Mouse (Mus musculus) liver (tissue): ENCODE results near the gene Cep83.
"Not testable (repeated sequence)": the region's sequence is repeated elsewhere in the genome, so short reads cannot be mapped to it uniquely, and the experiment has no call there.

Experiments used
- DNase-seq: peaks from one replicate; pipeline ENCODE4 v3.0.0-alpha.2; 2020; ENCODE audit warnings: mixed read lengths

Cep83 gene

DNA sequence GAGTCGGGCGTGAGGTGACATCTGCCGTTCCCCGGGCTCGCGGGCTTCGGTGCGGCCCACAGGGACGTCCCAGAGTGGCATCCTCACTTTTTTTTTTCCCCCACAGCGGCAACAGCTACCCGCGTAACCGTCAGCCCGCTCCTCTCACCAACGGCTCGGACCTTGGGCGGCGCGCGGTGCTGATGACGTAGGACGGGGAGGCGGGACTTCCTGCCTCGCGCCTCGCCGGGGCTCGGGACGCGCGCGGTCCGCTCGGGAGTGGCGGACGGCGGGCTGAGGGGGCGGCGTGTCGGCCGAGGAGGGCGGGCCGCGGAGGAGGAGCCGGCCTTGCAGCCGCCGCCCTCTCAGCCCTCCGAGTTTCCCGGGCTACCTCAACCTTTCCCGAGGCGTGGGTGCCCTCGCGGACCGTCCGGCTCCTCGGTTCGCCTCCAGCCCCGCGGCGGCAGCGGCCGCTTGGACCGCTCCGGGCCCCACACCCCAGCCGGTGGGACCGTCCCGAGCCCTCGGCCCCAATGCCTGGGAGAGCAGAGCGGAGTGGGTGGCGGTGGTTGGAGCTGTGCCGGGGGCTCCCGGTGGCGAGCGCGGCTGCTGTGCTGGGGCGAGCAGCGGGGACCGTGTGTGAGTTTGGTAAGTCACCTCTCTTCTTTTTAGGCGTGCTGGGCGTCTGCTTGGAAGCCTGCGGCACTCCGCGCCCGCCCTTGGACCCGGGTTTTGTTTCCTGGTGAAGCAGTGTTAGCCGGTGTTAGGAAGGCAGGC lies at the start of gene Cep83:
Gene Cep83, plus strand, starts transcription at position 235 of the 756 bp plus-strand sequence.
- DNase-seq, result peak; percentile 96

DNA sequence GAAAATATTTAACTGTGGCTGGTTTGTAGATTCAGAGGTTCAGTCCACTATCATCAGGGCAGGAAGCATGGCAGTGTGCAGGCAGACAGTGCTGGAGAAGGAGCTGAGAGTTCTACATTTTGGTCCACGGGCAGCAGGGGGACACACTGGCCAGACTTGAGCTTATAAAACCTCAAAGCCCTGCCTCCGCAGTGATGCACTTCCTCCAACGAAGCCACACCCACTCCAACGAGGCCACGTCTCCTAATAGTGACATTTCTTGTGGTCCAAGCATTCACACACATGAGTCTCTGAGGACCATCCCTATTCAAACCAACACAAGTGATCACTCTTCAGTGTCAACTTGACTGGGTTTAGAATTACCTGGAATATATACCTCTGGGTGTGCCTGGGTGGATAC lies 49.2 kb upstream of the Cep83 start:
- no peak for DNase-seq

DNA sequence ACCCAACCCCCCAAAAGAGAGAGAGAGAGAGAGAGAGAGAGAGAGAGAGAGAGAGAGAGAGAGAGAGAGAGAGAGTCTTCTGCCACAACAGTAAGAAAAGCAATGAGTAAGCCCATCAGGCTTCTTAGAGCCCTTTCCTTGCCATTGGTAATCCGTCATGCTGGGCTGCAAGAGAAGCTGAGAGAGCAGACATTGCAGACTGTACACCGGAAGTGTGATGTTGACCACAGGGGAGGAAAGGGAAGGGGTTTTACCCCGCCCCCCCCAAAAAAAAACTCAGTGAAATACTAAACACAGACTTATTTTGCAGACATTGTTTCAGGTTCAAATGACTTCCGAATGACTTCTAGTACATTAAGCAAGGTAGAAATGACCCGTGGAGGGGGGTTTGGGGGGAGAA lies 48.4 kb upstream of the Cep83 start:
- no peak for DNase-seq

DNA sequence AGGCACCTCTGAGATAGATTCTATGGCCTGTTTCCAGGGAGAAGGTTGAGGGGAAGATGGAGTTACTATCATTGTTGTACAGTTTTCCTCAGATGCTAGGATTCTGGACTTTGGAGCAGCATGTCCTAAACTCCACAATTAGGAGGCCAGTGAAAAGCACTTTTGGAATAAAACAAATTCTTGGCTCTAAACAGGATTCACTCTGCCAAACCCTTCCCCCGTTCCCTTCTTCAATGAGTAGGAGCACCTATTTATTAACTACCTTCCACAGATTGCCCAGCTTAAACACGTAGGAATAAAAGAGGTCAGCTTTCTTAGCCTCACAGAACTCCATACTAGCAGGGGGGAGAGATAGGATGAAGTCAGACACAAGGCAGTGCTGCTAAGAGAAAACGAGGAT lies 24.4 kb upstream of the Cep83 start:
- no peak for DNase-seq

DNA sequence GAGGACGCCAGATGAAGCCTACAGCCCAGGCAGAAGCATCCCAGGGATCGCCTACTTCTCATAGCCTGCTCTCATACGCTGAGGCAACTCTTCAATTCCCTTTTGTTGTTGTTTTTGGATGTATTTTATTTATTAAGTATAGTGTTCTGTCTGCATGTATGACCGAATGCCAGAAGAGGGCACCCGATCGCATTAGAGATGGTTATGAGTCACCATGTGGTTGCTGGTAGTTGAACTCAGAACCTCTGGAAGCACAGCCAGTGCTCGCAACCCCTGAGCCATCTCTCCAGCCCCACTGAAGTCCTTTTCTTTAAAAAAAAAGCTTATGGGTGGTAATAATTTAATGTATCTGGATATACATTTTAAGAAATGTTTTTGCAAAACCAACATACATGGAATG lies 24.0 kb upstream of the Cep83 start:
- no peak for DNase-seq

DNA sequence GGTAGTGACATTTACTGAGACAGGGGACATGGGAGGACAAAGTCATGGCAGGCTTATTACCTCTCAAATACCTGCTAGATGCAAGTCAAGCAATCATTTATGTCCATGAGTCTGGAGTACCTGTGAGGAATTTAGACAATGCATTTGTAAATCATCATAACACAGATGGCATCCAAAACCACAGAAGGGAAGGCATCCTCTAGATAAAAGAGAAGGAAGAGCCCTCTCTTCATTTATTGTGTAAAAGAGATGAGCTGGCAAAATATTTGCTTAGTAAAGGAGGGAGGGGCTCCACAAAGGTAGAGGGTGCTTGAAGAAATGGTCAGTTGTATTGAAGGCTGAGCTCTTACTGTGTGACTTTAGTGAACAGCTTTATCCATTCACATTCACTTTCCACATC lies 20.3 kb upstream of the Cep83 start:
- DNase-seq, result no peak

DNA sequence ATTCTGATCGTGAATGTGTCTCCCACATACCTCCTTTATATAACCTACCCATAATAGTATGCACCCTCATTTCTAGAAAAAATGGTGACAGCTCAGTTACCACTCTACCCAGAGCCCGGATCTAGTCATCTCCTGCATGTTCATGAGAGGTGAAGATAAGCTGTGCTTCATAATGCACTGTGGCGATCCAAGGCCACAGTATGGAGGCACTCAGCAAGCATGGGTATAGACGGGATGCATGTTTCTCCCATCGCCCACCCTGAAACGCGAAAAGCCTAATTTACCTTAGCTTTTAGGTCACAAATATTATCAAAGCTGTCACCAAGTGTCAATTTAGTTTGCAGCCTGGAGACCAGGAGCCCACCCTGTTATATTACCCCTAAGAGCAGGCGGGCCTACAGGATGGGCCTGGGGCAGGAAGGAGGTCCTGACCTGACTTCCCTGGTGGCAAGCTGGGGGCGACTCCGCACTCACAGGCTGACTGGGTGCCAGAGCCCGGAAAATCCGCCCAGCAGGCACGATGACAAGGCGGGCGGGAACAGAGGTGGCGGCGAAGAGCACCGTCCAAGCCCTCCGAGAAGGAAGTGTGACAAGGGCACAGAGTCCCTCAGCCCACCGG lies 544 bp upstream of the Cep83 start:
- DNase-seq, result peak; percentile 78

DNA sequence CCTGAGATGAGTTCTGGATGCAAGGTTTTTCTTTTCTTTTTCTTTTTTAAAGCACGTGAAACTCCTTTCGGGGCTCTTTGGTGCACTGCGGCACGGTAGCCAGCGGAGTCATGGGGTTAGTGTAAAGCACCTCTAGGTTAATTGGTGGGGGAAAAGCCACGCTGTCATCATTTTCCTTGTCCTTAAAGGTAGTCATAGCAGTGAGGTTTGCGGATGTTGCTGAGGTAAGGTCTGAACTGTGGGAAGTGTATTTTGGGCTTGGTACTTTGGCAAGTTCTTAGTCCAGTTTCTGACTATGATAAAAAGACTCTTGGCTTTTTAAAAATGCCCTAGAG lies 689 bp downstream of the Cep83 start:
- DNase-seq, result no peak

DNA sequence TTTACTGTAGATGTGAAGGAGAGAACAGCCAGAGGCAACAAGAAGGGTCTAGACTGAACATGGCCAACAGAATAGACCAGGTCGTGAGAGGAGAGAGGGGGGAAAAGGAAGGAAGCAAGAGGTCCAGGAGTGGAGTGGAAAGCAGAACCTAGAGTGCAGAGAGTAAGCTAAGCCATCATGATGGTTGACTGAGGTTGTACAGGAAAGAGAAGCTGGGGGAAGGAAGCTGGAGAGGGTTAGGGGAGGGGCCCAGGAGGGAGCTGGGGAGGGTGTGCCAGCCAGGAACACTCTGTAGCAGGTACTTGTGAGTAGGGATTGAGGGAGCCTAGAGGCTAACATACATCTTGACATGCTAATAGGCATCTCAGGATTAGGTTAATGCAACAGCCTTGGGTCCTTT lies 1.9 kb downstream of the Cep83 start:
- no peak for DNase-seq

DNA sequence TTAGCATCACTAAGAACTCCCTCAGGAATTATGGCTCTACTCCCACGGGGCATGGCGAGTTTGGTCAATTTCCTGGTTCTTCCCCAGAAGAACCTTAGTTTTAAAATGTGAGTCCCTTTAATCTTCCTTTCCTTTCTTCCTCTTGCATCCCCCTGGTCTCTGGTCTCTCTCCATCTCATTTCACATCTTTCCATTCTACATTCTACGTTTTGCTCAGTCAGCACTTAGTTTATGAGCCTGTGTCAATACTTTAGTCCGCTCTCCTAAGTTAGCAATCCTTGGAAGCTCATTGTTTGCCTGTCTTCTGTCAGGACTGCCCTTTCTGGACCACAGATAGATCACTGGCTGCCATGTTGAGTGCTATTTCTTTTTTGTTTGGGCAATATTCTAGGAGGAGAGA lies 3.7 kb downstream of the Cep83 start:
- DNase-seq, result no peak

DNA sequence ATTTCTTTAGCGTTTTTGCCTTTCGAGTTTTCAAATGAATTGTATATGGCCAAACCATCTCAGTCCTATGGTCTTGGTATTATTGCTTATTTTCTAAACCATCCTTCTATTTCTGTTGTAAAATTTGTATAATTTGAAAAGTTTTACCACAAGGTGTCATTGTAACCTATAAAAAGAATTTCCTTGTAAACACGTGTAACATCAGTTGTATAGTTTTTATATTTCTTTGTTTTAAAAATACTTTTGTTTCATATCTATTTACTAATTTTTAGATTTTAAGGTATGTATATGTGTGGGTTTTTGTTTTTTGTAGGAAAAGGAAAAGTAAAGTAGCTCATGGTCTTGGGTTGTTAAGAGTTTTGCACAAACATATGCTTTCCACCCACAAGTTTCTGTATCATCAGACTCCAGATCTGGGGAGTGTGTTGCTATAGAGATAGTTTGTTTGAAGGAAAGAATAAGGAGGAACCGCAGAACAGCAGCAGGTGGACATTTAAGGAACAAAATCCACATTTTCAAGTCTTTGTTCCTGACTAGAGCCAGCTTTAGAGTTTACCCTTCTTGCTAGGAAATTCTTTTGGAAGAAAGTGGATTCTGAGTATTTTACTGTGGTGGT lies 17.3 kb downstream of the Cep83 start:
- no peak for DNase-seq

DNA sequence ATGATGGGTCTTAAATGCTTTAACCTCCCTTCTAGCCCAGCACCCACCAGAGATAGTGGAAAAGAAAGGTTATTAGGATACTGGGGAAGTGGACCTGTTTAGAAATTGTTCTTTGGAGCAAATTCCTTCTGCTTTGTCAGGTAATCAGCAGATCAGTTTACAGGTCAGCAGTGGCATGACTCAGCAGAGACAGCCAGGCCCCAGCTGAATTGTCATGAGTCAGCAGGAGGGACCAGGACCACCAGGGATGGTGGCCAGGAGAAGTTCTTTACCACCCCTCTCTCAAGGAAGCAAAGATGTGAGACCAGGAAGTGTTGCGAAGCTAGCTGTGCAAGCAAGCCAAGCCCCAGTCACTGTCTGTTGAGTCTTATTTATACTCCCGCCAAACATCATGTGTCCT lies 18.2 kb downstream of the Cep83 start:
- DNase-seq, result peak; percentile 54

DNA sequence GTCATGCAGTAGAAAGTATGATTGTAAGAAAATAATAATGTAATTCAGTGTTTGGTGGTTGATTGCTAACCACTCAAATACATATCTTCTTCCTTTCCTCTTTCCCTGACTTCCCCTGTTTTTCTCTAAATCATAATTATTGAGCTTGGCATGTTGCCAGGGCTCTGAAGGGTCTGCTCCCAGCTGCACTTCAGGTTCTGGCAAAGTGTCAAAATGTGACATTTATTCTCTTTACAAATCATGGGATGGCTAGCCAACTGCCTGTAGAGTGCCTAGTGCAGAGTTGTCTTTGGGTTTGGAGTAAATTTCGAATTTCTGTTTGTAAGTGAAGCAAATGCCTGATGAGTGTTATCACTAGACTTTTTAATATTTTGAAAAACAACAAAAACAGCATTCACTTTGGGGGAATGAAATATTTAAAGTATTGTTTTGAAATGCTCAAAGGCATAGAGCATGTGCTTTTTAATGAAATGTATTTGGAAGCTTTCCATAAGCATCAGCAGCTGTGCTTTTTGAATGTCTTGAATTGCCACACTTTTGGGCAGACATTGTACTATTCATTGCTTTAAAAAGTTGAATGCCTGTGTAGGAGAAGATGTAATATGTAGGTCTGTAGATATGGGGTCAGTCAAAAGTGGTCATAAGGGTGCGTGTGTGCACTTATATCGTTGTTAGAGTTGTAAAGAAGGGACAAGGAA lies 21.3 kb downstream of the Cep83 start:
- no peak for DNase-seq

DNA sequence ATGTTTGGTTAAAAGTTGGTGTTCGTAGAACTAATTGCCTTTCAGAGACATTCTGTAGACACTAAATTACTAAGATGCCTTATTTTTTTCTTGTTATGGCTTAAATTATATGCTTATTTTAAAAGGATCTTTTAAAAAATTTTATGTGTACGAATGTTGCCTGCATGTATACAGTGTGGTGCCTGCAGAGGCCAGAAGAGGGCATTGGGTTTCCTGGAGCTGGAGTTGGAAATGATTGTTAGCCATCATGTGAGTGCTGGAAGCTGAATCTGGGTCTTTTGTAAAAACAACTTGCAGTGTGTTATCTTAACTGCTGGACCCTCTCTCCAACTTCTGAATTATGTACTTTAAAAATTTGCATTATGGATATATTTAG lies 21.9 kb downstream of the Cep83 start:
- no peak for DNase-seq

DNA sequence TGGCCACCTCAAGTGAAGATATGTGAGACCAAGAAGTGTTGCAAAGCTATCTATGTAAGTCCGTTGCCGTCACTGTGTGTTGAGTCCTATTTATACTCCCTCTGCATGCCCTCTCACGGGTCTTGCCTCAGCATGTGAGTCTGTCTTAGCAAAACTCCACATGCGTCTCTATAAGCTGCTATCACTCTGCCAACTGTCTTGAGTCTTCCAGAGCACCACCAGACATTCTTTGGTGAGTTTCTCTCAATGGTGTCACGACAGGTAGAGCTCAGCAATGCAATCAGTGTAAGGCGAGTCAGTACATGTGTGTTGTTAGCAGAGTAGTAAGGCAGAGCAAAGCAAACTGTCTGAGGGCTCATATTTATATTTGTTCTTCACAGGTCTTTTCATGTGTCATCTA lies 31.8 kb downstream of the Cep83 start:
- DNase-seq, result no peak

DNA sequence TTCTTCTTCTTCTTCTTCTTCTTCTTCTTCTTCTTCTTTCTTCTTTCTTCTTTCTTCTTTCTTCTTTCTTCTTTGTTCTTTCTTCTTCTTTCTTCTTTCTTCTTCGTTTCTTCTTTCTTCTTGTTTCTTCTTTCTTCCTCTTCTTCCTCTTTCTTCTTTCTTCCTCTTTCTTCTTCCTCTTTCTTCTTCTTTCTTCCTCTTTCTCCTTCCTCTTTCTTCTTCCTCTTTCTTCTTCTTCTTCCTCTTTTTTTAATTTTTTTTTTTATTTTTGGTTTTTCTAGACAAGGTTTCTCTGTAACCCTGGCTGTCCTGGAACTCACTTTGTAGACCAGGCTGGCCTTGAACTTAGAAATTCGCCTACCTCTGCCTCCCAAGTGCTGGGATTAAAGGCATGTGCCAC lies 39.6 kb downstream of the Cep83 start:
- DNase-seq, result not testable (repeated sequence)

DNA sequence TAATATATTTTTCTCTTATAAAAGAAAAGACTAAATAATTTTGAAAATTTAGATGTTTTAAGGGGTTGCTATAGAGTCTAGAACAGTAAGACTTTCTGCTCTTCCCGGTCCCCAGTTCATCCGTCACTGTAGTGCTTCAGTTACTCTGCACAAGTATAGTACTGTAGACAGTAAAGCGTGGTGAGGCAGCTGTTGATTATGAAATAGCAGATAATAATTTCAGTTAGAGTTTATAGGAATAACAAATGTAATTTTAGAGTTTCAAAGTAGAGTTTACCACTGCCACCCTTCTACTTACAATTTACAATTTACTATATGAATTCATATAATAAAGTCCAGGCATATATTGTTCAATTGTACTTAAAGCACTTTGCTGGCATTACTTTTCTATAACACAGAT lies 42.0 kb downstream of the Cep83 start:
- DNase-seq, result no peak

DNA sequence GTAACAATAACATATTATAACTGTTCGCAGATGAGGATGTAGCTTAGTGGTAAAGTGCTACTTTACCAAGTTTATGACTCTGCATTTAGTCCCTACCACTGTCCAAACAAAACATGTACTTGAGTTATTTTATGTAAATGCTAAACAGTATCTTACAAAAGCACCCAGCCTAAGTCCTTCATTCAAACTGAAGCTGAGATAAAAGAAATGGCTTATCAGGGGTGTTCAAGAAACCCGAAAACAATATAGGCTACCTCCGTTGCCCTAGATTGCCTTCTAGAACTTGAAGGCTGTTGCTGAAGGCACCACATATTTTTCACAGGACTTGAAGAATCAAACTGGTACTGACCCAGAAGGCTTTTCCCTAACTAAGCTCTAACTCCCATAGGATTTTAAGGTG lies 46.4 kb downstream of the Cep83 start:
- no peak for DNase-seq

DNA sequence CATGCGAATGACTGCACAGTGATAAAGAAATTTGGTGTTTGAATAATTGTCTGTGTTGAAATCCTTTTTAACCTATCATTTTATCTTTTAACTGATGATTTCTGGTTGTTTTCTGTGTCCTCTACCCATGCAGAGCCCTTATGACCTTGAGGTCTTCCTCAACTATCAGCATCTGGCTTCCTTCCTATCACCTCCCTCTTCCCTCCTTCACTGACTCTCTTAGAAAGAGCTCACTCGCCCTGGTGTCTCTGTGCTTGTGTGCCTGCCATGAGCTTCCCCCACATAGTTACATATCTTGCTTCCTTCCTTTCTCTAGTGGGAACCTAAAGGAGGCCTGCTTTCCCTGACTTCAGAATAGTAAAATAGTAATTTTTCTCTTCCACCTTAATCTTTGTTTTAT lies 51.8 kb downstream of the Cep83 start:
- DNase-seq, result no peak

DNA sequence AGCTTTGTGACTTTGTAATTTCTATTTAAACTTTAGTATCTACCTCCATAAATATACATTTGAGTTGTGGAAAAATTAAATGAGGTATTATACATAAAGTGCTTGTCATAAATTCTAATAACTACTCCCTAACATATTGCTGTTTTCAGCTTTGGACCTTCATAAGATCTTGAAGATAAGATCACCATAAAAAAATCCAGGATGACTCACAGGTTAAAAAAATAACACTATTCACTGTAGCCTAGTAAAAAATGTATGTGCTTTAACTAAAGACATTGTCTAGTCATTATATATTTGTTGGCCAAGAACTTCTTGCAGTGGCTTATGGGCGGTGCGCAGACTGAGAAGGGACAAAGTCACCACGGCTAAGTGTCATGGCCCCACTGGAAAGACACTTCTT lies 53.0 kb downstream of the Cep83 start:
- no peak for DNase-seq

DNA sequence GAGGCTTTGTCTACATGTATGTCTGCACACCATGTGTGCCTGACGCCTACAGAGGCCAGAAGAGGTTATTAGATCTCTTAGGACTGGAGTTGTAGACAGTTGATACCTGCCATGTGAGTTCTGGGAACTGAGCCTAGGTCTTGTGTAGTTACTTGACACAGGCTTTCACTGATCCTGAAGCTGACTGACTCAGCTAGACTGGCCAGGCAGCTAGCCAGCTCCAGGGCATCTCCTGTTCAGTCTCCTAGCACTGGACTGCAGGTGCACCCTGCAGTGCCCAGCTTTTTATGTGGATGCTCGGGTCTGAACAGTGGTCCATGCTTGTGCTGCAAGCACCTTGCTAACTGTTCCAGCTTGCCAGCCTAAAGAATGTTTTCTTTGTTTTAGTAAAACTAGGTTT lies 58.6 kb downstream of the Cep83 start:
- no peak for DNase-seq

DNA sequence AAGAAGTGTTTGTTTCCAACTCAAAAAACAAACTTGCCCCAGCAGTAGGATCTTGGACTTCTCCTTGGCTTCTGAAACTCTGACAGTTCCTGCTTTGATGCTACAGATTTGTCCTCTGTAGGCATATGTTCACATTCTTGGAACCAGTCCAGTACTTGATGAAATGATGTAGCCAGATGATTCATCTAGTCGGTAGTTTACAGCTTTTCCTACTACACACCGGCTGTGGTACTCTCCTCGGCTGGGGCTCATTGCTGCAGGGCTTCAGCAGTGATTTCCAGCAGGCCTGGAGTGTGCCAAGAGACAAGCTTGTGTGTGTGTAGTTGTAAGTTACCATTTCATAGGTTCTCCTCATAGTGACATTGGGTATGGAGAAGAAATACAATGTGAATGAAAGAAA lies 83.0 kb downstream of the Cep83 start:
- DNase-seq, result no peak

DNA sequence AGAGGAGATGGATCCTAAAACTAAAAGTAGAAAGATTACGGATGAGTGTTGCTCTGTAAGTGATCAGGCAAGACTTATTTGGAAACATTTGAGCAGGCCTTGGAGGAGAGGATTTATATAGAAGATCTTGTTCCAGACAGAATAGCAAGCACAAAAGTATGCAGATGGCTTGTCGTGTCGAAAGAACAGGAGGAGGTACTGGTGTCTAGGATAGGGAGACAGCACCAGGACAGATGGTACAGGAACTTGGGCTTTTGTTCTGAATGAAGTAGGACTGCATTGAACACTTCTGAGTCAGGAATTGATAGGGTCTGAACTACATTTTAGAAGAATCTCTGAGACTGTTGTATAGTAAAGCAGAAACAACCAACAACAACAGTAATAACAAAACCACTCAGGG lies 89.1 kb downstream of the Cep83 start:
- DNase-seq, result no peak

DNA sequence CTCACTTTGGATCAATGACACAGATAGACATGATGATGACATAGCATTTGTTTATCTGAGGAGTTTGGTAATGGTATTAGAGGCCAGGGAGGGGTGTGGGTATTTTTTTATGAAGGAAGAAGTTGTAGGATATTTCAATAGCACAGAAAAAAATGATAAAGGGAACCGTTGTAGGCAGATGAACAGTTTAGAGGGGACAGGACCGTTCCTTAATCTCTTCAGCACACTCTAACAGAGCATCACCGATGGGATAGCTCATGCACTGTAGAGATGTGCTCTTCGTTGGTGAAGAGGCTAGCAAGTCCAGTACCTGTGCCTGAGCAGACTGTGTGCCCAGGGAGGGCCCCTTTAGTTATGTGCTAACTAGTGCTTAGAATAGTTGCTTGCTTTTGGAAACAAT lies 90.9 kb downstream of the Cep83 start:
- DNase-seq, result no peak
